Mouse (Mus musculus) c-Kit-negative CD71-positive TER-119-positive erythroid progenitor cells, embryonic 14.5 days (primary cell): ENCODE results near the gene Luc7l2.

Experiments
- DNase-seq: peaks from one replicate; pipeline ENCODE4 v3.0.0-alpha.2; 2013; ENCODE audit warnings: low read depth, low spot score

Gene Luc7l2

DNA sequence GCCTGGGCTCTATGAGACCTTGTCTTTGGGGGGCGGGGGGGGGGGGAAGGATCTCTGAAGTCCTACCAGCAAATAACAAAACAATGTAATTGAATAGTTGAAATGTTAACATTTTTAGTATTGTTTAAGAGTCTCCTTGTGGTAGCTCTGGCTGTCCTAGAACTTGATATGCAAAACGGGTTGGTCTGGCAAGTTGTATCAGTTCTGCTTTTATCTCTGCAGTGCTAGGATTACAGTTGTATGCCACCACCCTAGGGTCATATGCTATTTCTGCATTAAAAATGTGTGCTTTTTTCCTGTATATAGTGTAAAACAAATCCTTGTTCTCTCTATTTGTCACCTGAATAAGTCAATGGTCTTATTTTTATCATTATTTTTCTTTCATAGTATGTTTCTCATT, 25.0 kb downstream of the Luc7l2 start:
- DNase-seq, result no peak

GRCm38 (mm10) chr6:38580112-38580857, 29.2 kb downstream of the Luc7l2 start:
- DNase-seq, result no peak

- no peak for DNase-seq
These were observed 30.6 kb downstream of the Luc7l2 start for GRCm38 (mm10) chr6:38581711-38582110.

DNA sequence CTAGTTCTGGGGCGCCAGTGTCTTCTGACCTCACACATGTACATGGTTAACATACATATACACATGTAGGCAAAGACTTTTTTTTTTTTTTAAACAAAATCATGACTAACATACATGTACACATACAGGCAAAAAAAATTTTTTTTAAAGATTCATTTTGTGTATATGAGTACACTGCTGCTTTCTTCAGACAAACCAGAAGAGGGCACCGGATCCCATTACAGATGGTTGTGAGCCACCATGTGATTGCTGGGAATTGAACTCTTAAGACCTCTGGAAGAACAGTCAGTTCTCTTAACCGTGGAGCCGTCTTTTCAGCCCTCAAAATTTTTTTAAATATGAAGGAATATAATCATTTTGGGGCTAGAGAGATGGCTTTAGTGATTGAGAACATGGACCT, 46.3 kb downstream of the Luc7l2 start:
- no peak for DNase-seq

DNA sequence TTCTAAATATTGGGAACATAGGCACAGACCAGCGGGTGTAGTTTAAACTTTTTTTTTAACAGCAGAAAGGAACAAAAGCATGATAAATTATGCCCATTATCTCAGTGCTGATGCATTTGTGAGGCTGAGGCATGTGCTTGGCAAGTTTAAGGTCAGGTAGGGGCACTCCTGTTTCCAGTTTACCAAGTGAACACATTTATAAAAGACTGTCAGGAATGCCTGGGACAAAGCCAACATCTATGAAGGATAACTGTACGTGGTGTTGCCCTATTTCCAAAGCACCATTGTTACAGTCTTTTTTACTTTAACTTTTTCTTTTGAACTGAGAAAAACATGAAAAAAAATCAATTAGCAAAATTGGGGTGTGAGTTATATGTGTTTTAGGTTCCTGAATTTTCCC, 58.8 kb downstream of the Luc7l2 start:
- DNase-seq, result no peak

- DNase-seq, result no peak
These were observed 71.3 kb downstream of the Luc7l2 start for GRCm38 (mm10) chr6:38622406-38622805.

DNA sequence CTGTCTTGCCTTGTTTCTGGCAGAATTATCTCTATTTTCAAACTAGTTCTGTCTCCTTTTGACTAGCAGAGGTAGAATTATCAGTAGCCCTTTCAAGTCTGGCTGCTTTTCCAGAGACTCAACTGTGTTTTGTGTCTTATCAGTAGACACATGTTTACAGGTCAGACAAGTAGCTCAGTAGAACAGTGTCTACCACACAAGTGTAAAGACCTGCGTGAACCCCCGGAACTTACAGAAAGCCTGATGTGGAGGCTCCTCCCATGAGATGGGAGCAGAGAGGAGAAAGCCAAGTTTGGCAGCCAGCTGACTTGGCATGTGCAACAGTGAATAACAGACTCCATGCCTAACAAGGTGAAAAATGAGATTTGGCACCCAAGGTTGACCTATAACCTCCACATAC, 72.3 kb downstream of the Luc7l2 start:
- no peak for DNase-seq

DNA sequence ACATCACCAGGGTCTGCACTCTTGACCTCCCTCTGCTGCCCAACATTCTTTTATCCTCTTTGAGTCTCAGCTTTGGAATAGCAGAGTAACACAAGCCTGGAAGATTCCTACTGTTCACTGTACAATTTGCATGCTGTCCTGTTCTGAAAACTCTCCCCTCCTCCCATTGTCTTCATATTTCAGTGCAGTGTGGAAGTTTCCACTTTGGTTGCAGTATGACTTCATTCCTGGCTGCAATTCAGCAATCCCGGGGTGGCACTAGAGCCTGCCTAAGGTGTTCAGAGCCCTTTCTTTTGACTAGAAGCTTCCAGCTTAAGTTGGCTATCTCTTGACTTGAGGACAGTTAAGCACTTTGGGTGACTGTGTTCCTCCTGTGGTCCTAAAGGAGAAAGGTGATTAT, 73.3 kb downstream of the Luc7l2 start:
- DNase-seq, result no peak

DNA sequence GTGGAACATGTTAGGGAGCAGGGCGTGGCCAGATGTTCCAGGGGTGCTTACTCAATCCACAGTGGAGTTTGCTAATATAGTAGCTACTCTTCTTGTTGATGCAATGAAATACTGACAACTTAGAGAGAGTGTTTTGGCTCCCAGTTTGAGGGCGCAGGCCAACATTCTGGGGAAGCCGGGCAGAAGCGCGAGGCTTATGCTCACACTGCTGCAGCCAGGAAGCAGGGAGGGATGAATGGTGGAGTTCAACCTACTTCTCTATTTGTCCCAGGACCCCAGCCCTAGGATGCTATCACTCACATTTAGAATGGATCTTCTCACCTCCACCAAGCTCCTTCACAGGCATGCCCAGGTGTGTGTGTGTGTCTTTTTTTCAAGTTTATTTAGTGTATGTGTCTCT, 75.0 kb downstream of the Luc7l2 start:
- no peak for DNase-seq

- DNase-seq, result no peak
These were observed 75.9 kb downstream of the Luc7l2 start for GRCm38 (mm10) chr6:38627081-38627480.

GRCm38 (mm10) chr6:38627486-38627885, 76.4 kb downstream of the Luc7l2 start:
- DNase-seq, result no peak

DNA sequence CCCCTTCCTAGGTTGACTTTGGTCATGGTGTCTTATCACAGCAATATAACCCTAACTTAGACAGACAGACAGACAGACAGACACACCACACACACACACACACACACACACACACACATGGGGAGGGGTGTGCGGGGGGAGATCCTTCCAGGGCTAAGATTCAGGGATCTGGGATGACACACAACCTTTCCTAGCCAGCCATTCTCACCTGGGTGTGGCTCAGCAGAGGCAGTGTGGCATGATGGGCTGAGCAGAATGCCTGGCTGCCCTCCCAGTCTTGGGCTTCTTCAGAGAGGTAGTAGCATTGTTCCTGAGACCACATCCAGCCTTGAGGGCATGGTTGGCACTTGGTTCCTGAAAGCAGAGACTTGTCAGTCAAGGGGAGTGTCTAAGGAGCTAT, 78.4 kb downstream of the Luc7l2 start:
- DNase-seq, result no peak

GRCm38 (mm10) chr6:38632826-38633225, 81.7 kb downstream of the Luc7l2 start:
- DNase-seq, result no peak

GRCm38 (mm10) chr6:38634461-38634860, 83.3 kb downstream of the Luc7l2 start:
- DNase-seq, result no peak

GRCm38 (mm10) chr6:38635941-38636851, 85.1 kb downstream of the Luc7l2 start:
- no peak for DNase-seq

DNA sequence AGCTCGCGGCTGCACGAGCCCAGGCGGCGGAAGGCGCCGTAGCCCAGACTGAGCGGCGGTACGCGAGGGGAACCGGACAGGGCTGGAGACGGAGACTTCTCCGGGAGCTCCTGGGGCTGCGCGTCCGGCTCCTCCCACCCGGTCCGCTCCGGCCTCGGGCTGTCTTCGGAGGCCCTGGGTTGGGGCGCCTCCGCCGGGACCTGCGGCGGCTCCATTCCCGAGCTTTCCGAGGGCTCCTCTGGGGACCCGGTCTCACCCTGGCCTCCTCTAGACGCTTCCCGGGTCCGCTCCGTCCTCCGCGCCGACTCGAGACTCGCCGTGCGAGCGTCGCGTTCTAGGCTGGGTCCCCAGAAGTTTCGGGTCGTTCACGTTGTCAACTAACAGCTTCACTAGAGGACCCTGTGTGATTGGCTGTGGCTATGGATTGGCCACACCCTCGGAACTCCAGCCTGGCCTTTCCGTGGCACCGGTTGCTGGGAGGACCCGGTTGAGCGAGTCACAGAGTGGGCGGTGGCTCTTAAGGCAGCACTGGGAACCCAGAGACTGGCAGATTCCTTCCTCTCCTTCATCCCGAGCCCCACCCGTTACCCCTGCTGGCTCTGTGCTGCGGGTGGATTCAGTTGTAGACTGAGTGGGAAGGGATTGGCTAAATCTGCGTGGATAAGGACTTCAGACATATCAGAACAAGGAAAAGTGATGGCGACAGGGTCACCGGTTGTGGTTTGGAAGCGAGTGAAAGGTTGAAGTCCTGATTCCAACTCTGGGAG, 85.9 kb downstream of the Luc7l2 start, which contains the start of gene Klrg2:
TSS of gene Klrg2 (minus strand) at position 391 of the 767 bp plus-strand sequence.
- no peak for DNase-seq

GRCm38 (mm10) chr6:38640401-38640800, 89.3 kb downstream of the Luc7l2 start:
- no peak for DNase-seq

DNA sequence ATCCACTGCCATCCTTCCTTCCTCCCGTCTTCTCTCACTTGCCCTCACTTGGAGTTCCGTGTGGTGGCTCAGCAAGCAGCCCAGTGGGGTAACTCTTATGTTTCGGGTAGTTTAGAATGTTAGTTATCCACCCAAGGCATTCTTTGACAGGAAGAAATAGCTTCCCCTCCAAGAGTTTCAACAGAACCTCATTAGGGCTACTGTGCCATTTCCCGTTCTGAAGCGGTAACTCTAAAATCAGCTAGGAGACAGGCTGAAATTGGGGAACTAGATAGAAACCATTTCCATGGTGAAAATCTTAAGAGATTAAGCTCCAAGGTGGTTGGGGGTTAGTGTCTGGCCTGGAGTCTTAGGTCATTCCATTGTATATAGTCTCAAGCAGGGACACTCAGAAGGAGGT, 90.1 kb downstream of the Luc7l2 start:
- no peak for DNase-seq

- no peak for DNase-seq
These were observed 90.5 kb downstream of the Luc7l2 start for GRCm38 (mm10) chr6:38641645-38642044.

DNA sequence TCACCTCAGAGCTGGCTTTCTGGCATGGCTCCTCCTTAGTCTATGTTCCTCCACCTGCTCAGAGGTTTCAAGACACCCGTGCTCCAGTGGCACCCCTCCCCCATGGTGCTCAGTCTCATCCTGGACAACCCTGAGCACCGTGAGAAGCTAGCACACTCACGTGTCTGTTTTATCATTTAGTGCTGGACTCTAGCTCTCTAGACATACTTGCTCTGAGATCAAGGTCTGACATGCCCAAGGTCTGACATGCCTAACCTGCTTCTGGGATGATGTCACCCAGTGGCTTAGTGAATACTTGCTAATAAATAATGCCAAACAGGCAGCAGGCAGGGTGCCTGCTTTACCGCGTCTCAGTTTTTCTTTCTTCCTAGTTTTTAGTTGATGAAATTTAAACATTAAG, 91.5 kb downstream of the Luc7l2 start:
- no peak for DNase-seq

GRCm38 (mm10) chr6:38643039-38643438, 91.9 kb downstream of the Luc7l2 start:
- no peak for DNase-seq

DNA sequence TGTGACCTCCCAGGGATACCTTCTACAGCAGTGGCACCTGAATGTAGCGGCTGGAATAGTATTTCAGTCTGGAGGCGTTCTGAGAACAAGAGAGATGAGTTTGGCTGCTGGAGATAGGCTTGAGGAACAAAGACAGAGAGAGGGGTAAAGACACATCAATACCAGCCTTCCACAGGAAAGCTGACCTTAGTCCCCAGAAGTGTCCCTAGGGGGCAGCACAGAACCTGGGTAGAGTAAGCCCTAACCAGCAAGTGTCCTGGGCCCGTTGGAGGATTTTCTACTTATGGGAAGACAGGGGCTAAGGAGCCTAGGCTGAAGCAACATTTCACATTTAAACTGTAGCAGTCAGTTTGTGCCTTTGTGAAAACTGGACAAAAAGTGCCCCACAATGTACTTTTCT, 98.4 kb downstream of the Luc7l2 start:
- no peak for DNase-seq
